Mouse (Mus musculus): ENCODE measurements around the gene Pitx2. TPM values are rescaled to one million over a fixed set of nuclear protein-coding genes. Genes with fewer than 3 reads are reported as not detected.

Gene Pitx2
- polyA plus RNA-seq, 1 experiment from 2014 or later: 7.6 TPM

DNA sequence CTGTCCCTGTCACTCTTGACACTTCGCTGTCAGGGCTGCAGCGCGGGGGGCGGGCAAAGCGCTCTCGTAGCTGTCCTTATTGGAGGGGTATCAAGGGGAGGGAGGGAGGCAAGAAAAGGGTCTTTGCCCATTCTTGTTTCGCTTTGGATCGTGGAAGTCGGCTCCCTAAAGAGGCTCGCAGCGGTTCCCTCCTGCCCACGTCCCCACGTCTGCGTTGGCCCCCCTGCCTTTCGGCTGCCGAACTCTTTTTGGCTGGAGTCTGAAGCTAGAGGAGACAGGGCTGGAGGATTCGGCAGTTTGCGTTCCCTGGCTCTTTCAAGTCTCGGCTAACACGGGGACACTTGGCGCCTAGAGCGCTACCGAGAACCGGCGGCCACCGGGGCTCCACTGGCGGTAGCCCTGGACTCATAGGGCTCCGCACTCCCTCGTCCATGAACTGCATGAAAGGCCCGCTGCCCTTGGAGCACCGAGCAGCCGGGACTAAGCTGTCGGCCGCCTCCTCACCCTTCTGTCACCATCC, 14.5 kb downstream of the Pitx2 start:
- Histone ChIP-seq H3K27me3 (replicated peaks) (peaks cover 94% of the 10 kb centered on the region), H3K9ac (peak overlapping the region; percentile 26; the same call in 1 of the 2 replicates), H3K36me3 (no peaks in the 10 kb centered on the region), H3K4me2 (replicated peaks) (peak overlapping the region; percentile 78), H3K9me3 (no peaks in the 10 kb centered on the region), H3K4me1 (peaks cover 23% of the 10 kb centered on the region), H3K4me3 (peak overlapping the region; percentile 45), H3K27ac (no peak overlapping the region)
- WGBS: under 1% methylated on average over 34 of the region's 34 CpGs
- peak; percentile 30 for ATAC-seq (ENCODE audit: low FRiP score, low read depth)

DNA sequence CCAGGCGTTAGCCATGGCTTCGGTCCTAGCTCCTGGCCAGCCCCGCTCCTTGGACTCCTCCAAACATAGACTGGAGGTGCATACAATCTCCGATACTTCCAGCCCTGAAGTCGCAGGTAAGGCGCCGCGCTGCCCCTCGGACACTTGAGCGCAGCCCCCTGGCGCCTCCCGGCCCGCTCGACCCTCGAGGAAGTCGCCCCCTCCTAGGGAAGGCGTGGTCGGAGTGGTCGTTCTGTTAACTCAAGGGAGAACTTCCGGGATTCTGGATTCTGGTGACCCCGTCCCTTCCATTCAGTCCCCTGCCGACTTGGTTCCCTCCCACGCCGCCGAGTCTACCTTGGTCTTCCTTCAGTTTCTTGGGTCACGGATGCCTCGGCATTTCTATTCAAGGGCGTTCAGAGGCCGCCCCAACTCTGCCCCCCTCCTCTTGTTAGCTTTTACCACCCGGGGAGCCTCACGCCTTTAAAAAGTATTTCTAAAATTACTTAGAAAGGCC, 15.0 kb downstream of the Pitx2 start:
- Histone ChIP-seq H3K4me1 (peaks cover 23% of the 10 kb centered on the region), H3K4me3 (peak overlapping the region; percentile 45), H3K9ac (peak overlapping the region; percentile 26; the same call in 1 of the 2 replicates), H3K27me3 (replicated peaks) (peaks cover 94% of the 10 kb centered on the region), H3K4me2 (replicated peaks) (peak overlapping the region; percentile 78), H3K27ac (no peak overlapping the region), H3K36me3 (no peaks in the 10 kb centered on the region), H3K9me3 (no peaks in the 10 kb centered on the region)
- ATAC-seq (ENCODE audit: low FRiP score, low read depth): no peak
- under 1% methylated on average over 31 of the region's 31 CpGs for WGBS

GRCm38 (mm10) chr3:129215241-129215750, 15.6 kb downstream of the Pitx2 start:
- Histone ChIP-seq H3K27ac (no peak overlapping the region), H3K4me2 (replicated peaks) (peak overlapping the region; percentile 78), H3K9me3 (no peaks in the 10 kb centered on the region), H3K4me1 (peaks cover 23% of the 10 kb centered on the region), H3K9ac (no peak overlapping the region), H3K27me3 (replicated peaks) (peaks cover 94% of the 10 kb centered on the region), H3K4me3 (no peak overlapping the region), H3K36me3 (no peaks in the 10 kb centered on the region)
- under 1% methylated on average over 26 of the region's 26 CpGs for WGBS
- ATAC-seq (ENCODE audit: low FRiP score, low read depth): no peak

- no peak overlapping the region for H3K9ac ChIP-seq
- no peak overlapping the region for H3K4me3 ChIP-seq
- no peaks in the 10 kb centered on the region for H3K9me3 ChIP-seq
- no peak for ATAC-seq (ENCODE audit: low FRiP score, low read depth)
- peak overlapping the region; percentile 4 for H3K4me2 ChIP-seq (replicated peaks)
- no peaks in the 10 kb centered on the region for H3K36me3 ChIP-seq
- H3K27ac ChIP-seq: no peak overlapping the region
- peaks cover 23% of the 10 kb centered on the region for H3K4me1 ChIP-seq
- peaks cover 93% of the 10 kb centered on the region for H3K27me3 ChIP-seq (replicated peaks)
- 1% methylated on average over 35 of the region's 35 CpGs for WGBS
Measured at GRCm38 (mm10) chr3:129215751-129216331, 16.2 kb downstream of the Pitx2 start.

GRCm38 (mm10) chr3:129216491-129216890, 16.8 kb downstream of the Pitx2 start:
- no peak for ATAC-seq (ENCODE audit: low FRiP score, low read depth)
- Histone ChIP-seq H3K27me3 (replicated peaks) (peaks cover 93% of the 10 kb centered on the region), H3K36me3 (no peaks in the 10 kb centered on the region), H3K4me3 (no peak overlapping the region), H3K4me1 (peaks cover 23% of the 10 kb centered on the region), H3K4me2 (replicated peaks) (no peak overlapping the region), H3K27ac (no peak overlapping the region), H3K9ac (no peak overlapping the region), H3K9me3 (no peaks in the 10 kb centered on the region)
- under 1% methylated on average over 9 of the region's 9 CpGs for WGBS

- under 1% methylated on average over 34 of the region's 34 CpGs for whole genome bisulfite sequencing
- ATAC-seq (ENCODE audit: low FRiP score, low read depth): no peak
Measured at GRCm38 (mm10) chr3:129216911-129217561, 17.4 kb downstream of the Pitx2 start.

GRCm38 (mm10) chr3:129217862-129218370, 18.2 kb downstream of the Pitx2 start:
- WGBS: 1% methylated on average over 12 of the region's 12 CpGs
- Histone ChIP-seq H3K4me1 (peaks cover 23% of the 10 kb centered on the region), H3K36me3 (no peaks in the 10 kb centered on the region), H3K9ac (no peak overlapping the region), H3K27ac (no peak overlapping the region), H3K4me2 (replicated peaks) (no peak overlapping the region), H3K4me3 (no peak overlapping the region), H3K27me3 (replicated peaks) (peaks cover 92% of the 10 kb centered on the region), H3K9me3 (no peaks in the 10 kb centered on the region)
- no peak for ATAC-seq (ENCODE audit: low FRiP score, low read depth)

More at GRCm38 (mm10) chr3:129216911-129217561, 17.4 kb downstream of the Pitx2 start:
- Histone ChIP-seq H3K27me3 (replicated peaks) (peaks cover 93% of the 10 kb centered on the region), H3K4me2 (replicated peaks) (no peak overlapping the region), H3K27ac (no peak overlapping the region), H3K4me3 (no peak overlapping the region), H3K4me1 (peaks cover 23% of the 10 kb centered on the region), H3K36me3 (no peaks in the 10 kb centered on the region), H3K9me3 (no peaks in the 10 kb centered on the region), H3K9ac (no peak overlapping the region)

GRCm38 (mm10) chr3:129218371-129218921, 18.8 kb downstream of the Pitx2 start:
- H3K27ac ChIP-seq: no peak overlapping the region
- H3K9ac ChIP-seq: no peak overlapping the region
- ATAC-seq (ENCODE audit: low FRiP score, low read depth): no peak
- no peaks in the 10 kb centered on the region for H3K9me3 ChIP-seq
- peaks cover 23% of the 10 kb centered on the region for H3K4me1 ChIP-seq
- H3K4me3 ChIP-seq: no peak overlapping the region
- no peaks in the 10 kb centered on the region for H3K36me3 ChIP-seq
- H3K4me2 ChIP-seq (replicated peaks): no peak overlapping the region
- under 1% methylated on average over 41 of the region's 41 CpGs for WGBS
- H3K27me3 ChIP-seq (replicated peaks): peaks cover 91% of the 10 kb centered on the region

GRCm38 (mm10) chr3:129220086-129220670, 20.5 kb downstream of the Pitx2 start:
- WGBS: under 1% methylated on average over 7 of the region's 7 CpGs
- H3K4me2 ChIP-seq (replicated peaks): no peak overlapping the region

DNA sequence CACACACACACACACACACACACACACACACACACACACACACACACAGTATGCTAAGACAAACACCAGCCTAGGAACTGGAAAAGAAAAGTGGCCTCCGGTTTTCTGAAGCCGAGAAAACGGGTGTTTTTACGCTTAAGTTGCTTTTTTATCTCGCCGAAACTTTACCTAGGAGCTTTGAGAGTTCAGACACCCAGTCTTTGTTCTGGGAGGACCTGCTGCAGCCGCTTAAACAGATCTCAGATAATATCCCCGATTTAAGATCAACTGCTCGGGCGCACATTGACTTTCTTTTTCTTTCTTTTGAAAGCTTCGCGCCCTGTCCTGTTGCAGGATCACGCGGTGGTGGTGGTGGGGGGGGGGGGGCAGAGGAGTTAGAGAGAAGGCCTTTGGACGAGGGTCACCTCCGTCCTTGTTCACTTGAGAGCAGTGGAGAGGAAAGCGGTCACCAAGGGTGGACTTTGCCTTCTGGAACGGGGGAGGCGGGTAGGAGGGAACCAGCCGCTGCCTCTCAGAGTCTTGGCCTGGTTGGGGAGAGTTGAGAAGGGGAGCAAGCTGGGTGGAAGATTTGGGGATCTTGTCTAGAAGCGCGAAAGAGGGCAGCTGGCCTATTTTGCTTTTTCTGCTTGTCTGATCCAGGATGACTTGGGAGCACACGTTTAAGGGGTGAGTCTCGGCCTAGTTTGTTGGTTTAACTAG, 21.2 kb downstream of the Pitx2 start:
- 1% methylated on average over 24 of the region's 24 CpGs for WGBS

More at GRCm38 (mm10) chr3:129220086-129220670, 20.5 kb downstream of the Pitx2 start:
- Histone ChIP-seq H3K27ac (no peak overlapping the region), H3K9ac (no peak overlapping the region), H3K9me3 (no peaks in the 10 kb centered on the region), H3K36me3 (no peaks in the 10 kb centered on the region), H3K4me3 (no peak overlapping the region), H3K4me1 (0 out of 2 replicates have a peak, but pooled peaks cover 11% of the 10 kb centered on the region), H3K27me3 (replicated peaks) (peaks cover 91% of the 10 kb centered on the region)
- ATAC-seq (ENCODE audit: low FRiP score, low read depth): no peak

More for the DNA sequence above, 21.2 kb downstream of the Pitx2 start:
- Histone ChIP-seq H3K27ac (no peak overlapping the region), H3K4me1 (0 out of 2 replicates have a peak, but pooled peaks cover 5% of the 10 kb centered on the region), H3K9ac (no peak overlapping the region), H3K27me3 (replicated peaks) (peaks cover 91% of the 10 kb centered on the region), H3K4me2 (replicated peaks) (no peak overlapping the region), H3K4me3 (no peak overlapping the region), H3K9me3 (no peaks in the 10 kb centered on the region), H3K36me3 (no peaks in the 10 kb centered on the region)
- ATAC-seq (ENCODE audit: low FRiP score, low read depth): no peak

Data from neural tube, embryonic 12.5 days (tissue).